Mouse (Mus musculus) heart, adult 2 months (tissue): ENCODE measurements around the gene Soga1.

ENCODE experiments used
- CTCF ChIP-seq: fragments of 200-600 bp; IDR thresholded peaks from 2 replicates; pipeline ENCODE4 v1.8.1; 2022; ENCODE audit warnings: antibody characterized with exemption, mild to moderate bottlenecking, moderate library complexity
- POLR2A ChIP-seq: fragments of 200-500 bp; IDR thresholded peaks from 2 replicates; pipeline ENCODE4 v1.6.1; 2011; ENCODE audit warnings: mild to moderate bottlenecking, low read depth, low read length, control low read depth; ENCODE audit not compliant: insufficient read depth

DNA sequence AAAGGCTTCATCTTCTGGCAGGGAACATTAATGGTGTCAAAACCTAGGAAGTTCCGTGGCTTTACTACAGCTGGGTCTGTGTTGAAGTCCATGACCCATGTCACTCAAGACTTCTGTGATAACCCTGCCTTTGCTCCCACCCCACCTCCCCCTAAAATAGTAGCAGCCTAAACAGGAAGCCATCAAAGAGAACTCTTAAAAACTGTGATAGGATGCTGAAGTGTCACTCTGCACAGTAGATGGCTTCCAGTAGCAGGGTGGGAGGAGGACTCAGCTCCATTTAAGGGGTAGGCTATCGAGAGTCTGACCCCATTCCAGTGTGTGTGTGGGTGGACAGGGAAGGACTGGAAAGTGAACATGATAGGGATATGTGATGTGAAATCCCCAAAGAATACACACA is 104.1 kb downstream of the Soga1 start:
- no peak for TF ChIP-seq POLR2A
- TF ChIP-seq CTCF: no peak
